Mouse (Mus musculus) thymus, adult 2 months (tissue): ENCODE results near the gene Pfkfb2. TPM values are rescaled to one million over a fixed set of nuclear protein-coding genes. Genes with fewer than 3 reads are reported as not detected.

Experiments
- DNase-seq: peaks from one replicate; pipeline ENCODE4 v3.0.0; 2021
- H3K27ac ChIP-seq: fragments of 200-500 bp; 2 replicates; pipeline ENCODE4 v1.5.1; 2012; ENCODE audit warnings: low read length, control low read depth; ENCODE audit not compliant: control insufficient read depth, insufficient read depth
- H3K27me3 ChIP-seq: fragments of 200-500 bp; 2 replicates; pipeline ENCODE4 v1.6.1; 2012; ENCODE audit warnings: mild to moderate bottlenecking, low read length, moderate library complexity, mixed read lengths; ENCODE audit not compliant: control insufficient read depth, insufficient read depth
- H3K36me3 ChIP-seq: fragments of 200-500 bp; 2 replicates; pipeline ENCODE4 v1.6.1; 2012; ENCODE audit warnings: mild to moderate bottlenecking, low read length, moderate library complexity; ENCODE audit not compliant: control insufficient read depth, insufficient read depth
- H3K4me1 ChIP-seq: fragments of 200-500 bp; replicated peaks from 2 replicates; pipeline ENCODE4 v1.6.1; 2012; ENCODE audit warnings: low read length; ENCODE audit not compliant: control insufficient read depth, insufficient read depth
- H3K4me3 ChIP-seq: fragments of 200-500 bp; 2 replicates; pipeline ENCODE4 v1.5.1; 2012; ENCODE audit warnings: mild to moderate bottlenecking, low read length, control low read depth, moderate library complexity; ENCODE audit not compliant: control insufficient read depth, insufficient read depth
- CTCF ChIP-seq: fragments of 200-500 bp; IDR thresholded peaks from 2 replicates; pipeline ENCODE4 v1.5.1; 2012; ENCODE audit warnings: mild to moderate bottlenecking, control low read depth, low read length, moderate library complexity, borderline replicate concordance; ENCODE audit not compliant: control insufficient read depth, poor library complexity, insufficient read depth; ENCODE audit errors: extremely low read depth
- POLR2A ChIP-seq: fragments of 200-500 bp; IDR thresholded peaks from 2 replicates; pipeline ENCODE4 v1.6.1; 2012; ENCODE audit warnings: mild to moderate bottlenecking, low read length, control low read depth, moderate library complexity; ENCODE audit not compliant: control insufficient read depth, poor library complexity, insufficient read depth; ENCODE audit errors: extremely low read depth
- polyA plus RNA-seq: library from polyadenylated mRNA; depleted of rRNA; stranded (reverse); fragments of >200 nt; gene quantifications from 2 replicates; pipeline ENCODE4 v1.2.3, GENCODE M21; 2012; rRNA removed

Pfkfb2 gene
- polyA plus RNA-seq, 1 experiment = 9.5 TPM

GRCm38 (mm10) chr1:130640967-130641366, 88.1 kb downstream of the Pfkfb2 start:
- TF ChIP-seq CTCF = no peak
- no peak for TF ChIP-seq POLR2A

More at GRCm38 (mm10) chr1:130640967-130641366, 88.1 kb downstream of the Pfkfb2 start:
- Histone ChIP-seq H3K27me3 (no peaks in the 10 kb centered on the region), H3K4me3 (no peak overlapping the region), H3K27ac (no peak overlapping the region), H3K4me1 (no peaks in the 10 kb centered on the region), H3K36me3 (no peaks in the 10 kb centered on the region)
- DNase-seq = no peak

Other genes starting within 250 kb of the Pfkfb2 start
- gene Zp3r, start 99.6 kb downstream of the Pfkfb2 start, polyA plus RNA-seq = not detected in 2 replicates
- 0.19 and 0.77 TPM in 2 replicates for gene C4bp, start 67.6 kb downstream of the Pfkfb2 start, polyA plus RNA-seq
- 0.09 TPM in 1 of 2 replicates, not detected in the other for gene Gm29427, start 13.5 kb downstream of the Pfkfb2 start, polyA plus RNA-seq
- gene Yod1, start 11.9 kb downstream of the Pfkfb2 start, polyA plus RNA-seq = 3.9 and 4.7 TPM in 2 replicates
- 0.54 and 1.1 TPM in 2 replicates for gene AA986860, start 2.7 kb upstream of the Pfkfb2 start, polyA plus RNA-seq
- gene Fcamr, start 71.6 kb upstream of the Pfkfb2 start, polyA plus RNA-seq = 0.11 and 0.28 TPM in 2 replicates
- gene Pigr, start 97.4 kb upstream of the Pfkfb2 start, polyA plus RNA-seq = 3.0 and 4.3 TPM in 2 replicates
- gene Fcmr, start 136.4 kb upstream of the Pfkfb2 start, polyA plus RNA-seq = 9.7 and 15.4 TPM in 2 replicates
- gene Il24, start 158.2 kb upstream of the Pfkfb2 start, polyA plus RNA-seq = 0.26 and 0.28 TPM in 2 replicates
- not detected in 2 replicates for gene Il20, start 182.2 kb upstream of the Pfkfb2 start, polyA plus RNA-seq
- gene Il19, start 210.9 kb upstream of the Pfkfb2 start, polyA plus RNA-seq = not detected in 2 replicates